Mouse (Mus musculus): ENCODE data around the gene Cntn3.

GRCm38 (mm10) chr6:102121676-102122075, 451.2 kb downstream of the Cntn3 start:
- TF ChIP-seq CTCF (IDR thresholded peaks at IDR 0.05; ENCODE audit: control insufficient read depth, insufficient read depth, insufficient replicate concordance, low read depth, low read length) (no peak), POLR2A (IDR thresholded peaks at IDR 0.05; ENCODE audit: control insufficient read depth, low read depth, low read length) (no peak)
